Mouse (Mus musculus) liver, postnatal 0 days (tissue): ENCODE data around the gene Ptk6. TPM values are rescaled to one million over a fixed set of nuclear protein-coding genes. Genes with fewer than 3 reads are reported as not detected.

Experiments used
- ATAC-seq: fragments of 200-750 bp; cut with Nextera tagmentation; 2 replicates; pipeline ENCODE4 v1.8.0; 2017; ENCODE audit warnings: mild to moderate bottlenecking, moderate library complexity
- DNase-seq: peaks from one replicate; pipeline ENCODE4 v3.0.0-alpha.2; 2016
- H3K27ac ChIP-seq: fragments of 300-500 bp; sonication (generic); 2 replicates; pipeline ENCODE4 v1.5.1; 2014; ENCODE audit warnings: antibody characterized with exemption, moderate library complexity, mild to moderate bottlenecking, low read depth
- H3K27me3 ChIP-seq: fragments of 300-500 bp; sonication (generic); 2 replicates; pipeline ENCODE4 v1.6.1; 2014; ENCODE audit warnings: low read length, control low read depth, mixed read lengths; ENCODE audit not compliant: insufficient read depth
- H3K36me3 ChIP-seq: fragments of 300-500 bp; sonication (generic); replicated peaks from 2 replicates; pipeline ENCODE4 v1.6.1; 2014; ENCODE audit warnings: mild to moderate bottlenecking, control low read depth, low read length, moderate library complexity, mixed read lengths; ENCODE audit not compliant: insufficient read depth
- H3K4me1 ChIP-seq: fragments of 300-500 bp; sonication (generic); 2 replicates; pipeline ENCODE4 v1.6.1; 2014; ENCODE audit warnings: antibody characterized with exemption, mild to moderate bottlenecking, control low read depth; ENCODE audit not compliant: insufficient read depth
- H3K4me2 ChIP-seq: fragments of 300-500 bp; sonication (generic); 2 replicates; pipeline ENCODE4 v1.6.1; 2014; ENCODE audit warnings: low read depth, mild to moderate bottlenecking, low read length, moderate library complexity, mixed read lengths
- H3K4me3 ChIP-seq: fragments of 300-500 bp; sonication (generic); 2 replicates; pipeline ENCODE4 v1.5.1; 2014; ENCODE audit warnings: low read depth, low read length
- H3K9ac ChIP-seq: fragments of 300-500 bp; sonication (generic); replicated peaks from 2 replicates; pipeline ENCODE4 v1.6.1; 2014; ENCODE audit warnings: mild to moderate bottlenecking, moderate library complexity
- H3K9me3 ChIP-seq: fragments of 300-500 bp; sonication (generic); 2 replicates; pipeline ENCODE4 v1.6.1; 2016; ENCODE audit warnings: mild to moderate bottlenecking, control low read depth, low read length, mixed read lengths
- CTCF ChIP-seq: sonication (generic); IDR thresholded peaks from 2 replicates; pipeline ENCODE4 v1.5.1; 2016; ENCODE audit warnings: antibody characterized with exemption, low read depth
- EP300 ChIP-seq: IDR thresholded peaks from 2 replicates; pipeline ENCODE4 v1.6.1; 2016; ENCODE audit warnings: antibody characterized with exemption, low read depth, mild to moderate bottlenecking
- WGBS: fragments of 180-500 bp; shearing (Covaris S2); extraction: QIAGEN DNeasy Blood & Tissue Kit; methylation state at CpG from one replicate; pipeline ENCODE4 v1.1.7; 2014; ENCODE audit not compliant: insufficient replicate concordance; 5-methylcytosine and 5-hydroxymethylcytosine counted together
- polyA plus RNA-seq: library from polyadenylated mRNA; unstranded; fragments of >200 nt; fragmentation: Nextera tagmentation; extraction: Ambion mirVana; gene quantifications from 2 replicates; pipeline ENCODE4 v1.2.1, GENCODE M21; 2015

The Ptk6 gene
- 0.20 and 0.27 TPM in 2 replicates for polyA plus RNA-seq

GRCm38 (mm10) chr2:181202422-181202821, at the start of gene Ptk6:
Gene Ptk6, minus strand, starts transcription at chr2:181202789.
- no peak for DNase-seq

GRCm38 (mm10) chr2:181251841-181252240, 49.3 kb upstream of the Ptk6 start:
- H3K4me3 ChIP-seq: no peak overlapping the region
- peak overlapping the region; percentile 64 for H3K27ac ChIP-seq
- peaks cover 44% of the 10 kb centered on the region for H3K36me3 ChIP-seq
- no peak for TF ChIP-seq CTCF
- TF ChIP-seq EP300: no peak
- H3K9me3 ChIP-seq: no peaks in the 10 kb centered on the region
- no peaks in the 10 kb centered on the region for H3K27me3 ChIP-seq
- WGBS: 77% methylated on average over 1 of the region's 1 CpGs
- no peak overlapping the region for H3K9ac ChIP-seq
- no peak for DNase-seq
- no peak for ATAC-seq
- H3K4me1 ChIP-seq: peaks cover 22% of the 10 kb centered on the region
- H3K4me2 ChIP-seq: no peak overlapping the region

More at GRCm38 (mm10) chr2:181202422-181202821, at the start of gene Ptk6:
- Histone ChIP-seq H3K36me3 (no peaks in the 10 kb centered on the region), H3K9ac (no peak within 1 kb of the TSS), H3K27me3 (no peaks in the 10 kb centered on the region), H3K4me2 (no peak within 1 kb of the TSS), H3K4me1 (peaks cover 16% of the 10 kb centered on the region), H3K4me3 (no peak within 1 kb of the TSS), H3K9me3 (no peaks in the 10 kb centered on the region), H3K27ac (no peak within 1 kb of the TSS)
- TF ChIP-seq CTCF (no peak), EP300 (no peak)
- WGBS: 81% methylated on average over 3 of the region's 3 CpGs
- ATAC-seq: no peak

GRCm38 (mm10) chr2:181249217-181249616, 46.6 kb upstream of the Ptk6 start:
- no peak overlapping the region for H3K9ac ChIP-seq
- 56% methylated on average over 10 of the region's 10 CpGs for WGBS
- DNase-seq: no peak
- no peak for TF ChIP-seq EP300
- TF ChIP-seq CTCF: no peak
- H3K9me3 ChIP-seq: no peaks in the 10 kb centered on the region
- peaks cover 24% of the 10 kb centered on the region for H3K4me1 ChIP-seq
- peaks cover 23% of the 10 kb centered on the region for H3K36me3 ChIP-seq
- H3K27ac ChIP-seq: peak overlapping the region; percentile 88
- H3K4me2 ChIP-seq: peak overlapping the region; percentile 32; the same call in 1 of the 2 replicates
- no peaks in the 10 kb centered on the region for H3K27me3 ChIP-seq
- ATAC-seq: peak; percentile 82
- H3K4me3 ChIP-seq: no peak overlapping the region

GRCm38 (mm10) chr2:181245031-181245430, 42.4 kb upstream of the Ptk6 start:
- Histone ChIP-seq H3K36me3 (peaks cover 6% of the 10 kb centered on the region), H3K4me2 (no peak overlapping the region), H3K4me1 (peaks cover 25% of the 10 kb centered on the region), H3K4me3 (no peak overlapping the region), H3K9ac (no peak overlapping the region), H3K27me3 (no peaks in the 10 kb centered on the region), H3K9me3 (no peaks in the 10 kb centered on the region), H3K27ac (no peak overlapping the region; the same call in 1 of the 2 replicates)
- TF ChIP-seq CTCF (no peak), EP300 (no peak)
- 58% methylated on average over 2 of the region's 2 CpGs for WGBS
- ATAC-seq: no peak
- DNase-seq: no peak

DNA sequence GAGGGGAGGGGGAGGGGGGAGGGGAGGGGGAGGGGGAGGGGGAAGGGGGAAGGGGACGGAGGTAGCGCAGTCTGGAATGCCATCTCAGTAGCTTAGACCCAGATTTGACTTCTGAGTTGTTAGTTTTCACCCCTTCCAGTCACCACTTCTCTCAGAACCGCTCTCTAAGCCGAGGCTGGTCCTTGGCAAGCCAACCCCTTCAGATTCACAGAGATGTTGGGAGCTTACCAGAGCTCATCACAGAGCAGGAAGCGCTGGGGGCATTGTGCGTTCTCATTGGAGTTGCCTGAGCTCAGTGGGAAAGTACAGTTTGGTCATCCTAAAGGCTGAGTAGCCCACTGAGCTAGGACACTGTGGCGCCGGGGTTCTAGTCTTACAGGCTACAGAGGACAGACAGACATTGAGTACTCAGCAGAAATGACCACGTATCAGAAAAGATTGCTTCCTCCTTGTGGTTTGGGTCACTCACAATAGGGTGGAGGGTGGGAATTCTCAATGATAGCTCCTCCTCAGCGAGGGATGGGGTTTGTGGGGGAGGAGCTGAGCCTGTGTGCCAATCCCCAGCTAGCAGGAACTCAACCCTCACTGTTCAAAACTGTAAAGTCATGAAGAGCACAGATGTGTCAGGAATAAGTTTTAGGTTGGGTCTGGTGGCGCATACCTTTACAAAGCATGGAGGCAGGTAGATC, 41.3 kb upstream of the Ptk6 start:
- no peaks in the 10 kb centered on the region for H3K27me3 ChIP-seq
- 0 out of 2 replicates have a peak overlapping the region, but pooled peaks have one; percentile 14 for H3K4me3 ChIP-seq
- WGBS: 20% methylated on average over 11 of the region's 11 CpGs
- H3K4me1 ChIP-seq: peaks cover 33% of the 10 kb centered on the region
- TF ChIP-seq EP300 (no peak), CTCF (no peak)
- no peaks in the 10 kb centered on the region for H3K9me3 ChIP-seq
- peak overlapping the region; percentile 78 for H3K27ac ChIP-seq
- peak overlapping the region; percentile 60 for H3K4me2 ChIP-seq
- DNase-seq (peak; percentile 64), ATAC-seq (peak; percentile 70)
- H3K36me3 ChIP-seq: peaks cover 18% of the 10 kb centered on the region
- H3K9ac ChIP-seq: no peak overlapping the region

- ATAC-seq (no peak), DNase-seq (no peak)
- H3K27me3 ChIP-seq: no peaks in the 10 kb centered on the region
- H3K9ac ChIP-seq: peak overlapping the region; percentile 92
- WGBS: 69% methylated on average over 3 of the region's 3 CpGs
- peaks cover 31% of the 10 kb centered on the region for H3K36me3 ChIP-seq
- peaks cover 33% of the 10 kb centered on the region for H3K4me1 ChIP-seq
- H3K9me3 ChIP-seq: no peaks in the 10 kb centered on the region
- peak overlapping the region; percentile 88 for H3K4me2 ChIP-seq
- H3K4me3 ChIP-seq: peak overlapping the region; percentile 79
- H3K27ac ChIP-seq: peak overlapping the region; percentile 88
- no peak for TF ChIP-seq EP300
Observed at GRCm38 (mm10) chr2:181242314-181242665, 39.7 kb upstream of the Ptk6 start.
